In the genomic region with DNA sequence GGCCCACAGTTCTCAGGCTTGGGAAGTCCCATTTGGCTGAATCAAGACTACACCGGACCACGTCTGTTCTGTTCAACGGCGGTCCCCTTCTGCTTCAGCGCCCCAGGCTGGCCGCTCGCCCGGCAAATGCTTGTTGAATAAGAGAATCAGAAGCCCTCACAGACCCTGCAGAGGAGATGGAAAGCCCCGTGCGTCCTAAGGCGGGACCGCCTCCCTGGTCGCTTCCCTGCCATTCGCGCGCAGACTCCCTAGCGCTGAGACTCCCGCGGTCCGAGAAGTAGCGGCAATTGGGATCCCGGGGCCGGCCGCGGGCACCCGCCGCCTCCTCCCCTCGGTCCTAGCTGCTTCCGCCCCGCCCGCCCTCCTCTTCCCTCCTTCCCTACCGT, we compare ENCODE assay signal across 8 mouse cellular contexts. TPM values are rescaled to one million over a fixed set of nuclear protein-coding genes. Genes with fewer than 3 reads are reported as not detected.
DNase-seq lines count a peak whose midpoint lies in the region; ATAC-seq and TF ChIP-seq lines count a peak whose summit lies in the region.

A gene (plus strand): TSS at position 251 of the 386 bp plus-strand sequence.

- peak within 1 kb of the TSS; percentile 72 for H3K9ac ChIP-seq in limb, embryonic 15.5 days
- H3K9ac ChIP-seq in midbrain, embryonic 14.5 days (replicated peaks; ENCODE audit: low read length), result peak within 1 kb of the TSS; percentile 99

- peak; percentile 44 for ATAC-seq in Patski
- ATAC-seq in limb, embryonic 15.5 days (ENCODE audit: insufficient number of reproducible peaks, low FRiP score, low TSS enrichment, low read depth), result peak; percentile 72
- ATAC-seq in midbrain, embryonic 14.5 days (ENCODE audit: low FRiP score, low TSS enrichment), result peak; percentile 74

- H3K9me3 ChIP-seq in limb, embryonic 15.5 days, result no peaks in the 10 kb centered on the region
- no peaks in the 10 kb centered on the region for H3K9me3 ChIP-seq in midbrain, embryonic 14.5 days (ENCODE audit: control insufficient read depth, low read length)

- H3K4me3 ChIP-seq in kidney, adult 2 months (ENCODE audit: insufficient read depth, low read depth, low read length), result peak within 1 kb of the TSS; percentile 47
- H3K4me3 ChIP-seq in limb, embryonic 15.5 days, result peak within 1 kb of the TSS; percentile 70
- H3K4me3 ChIP-seq in midbrain, embryonic 14.5 days (replicated peaks; ENCODE audit: low read depth, low read length), result peak within 1 kb of the TSS; percentile 97

- H3K27me3 ChIP-seq in Patski, result no peaks in the 10 kb centered on the region
- no peaks in the 10 kb centered on the region for H3K27me3 ChIP-seq in kidney, adult 2 months (replicated peaks; ENCODE audit: control insufficient read depth, insufficient read depth, low read length)
- H3K27me3 ChIP-seq in limb, embryonic 15.5 days, result no peaks in the 10 kb centered on the region
- no peaks in the 10 kb centered on the region for H3K27me3 ChIP-seq in midbrain, embryonic 14.5 days (ENCODE audit: control insufficient read depth, insufficient read depth, low read length)

- H3K4me1 ChIP-seq in kidney, adult 2 months (ENCODE audit: control insufficient read depth, insufficient read depth, low read length), result peaks cover 8% of the 10 kb centered on the region; the same call in 1 of the 2 replicates
- peaks cover 62% of the 10 kb centered on the region for H3K4me1 ChIP-seq in limb, embryonic 15.5 days
- H3K4me1 ChIP-seq in midbrain, embryonic 14.5 days (ENCODE audit: control insufficient read depth, insufficient read depth, low read length), result peaks cover 55% of the 10 kb centered on the region

- in situ Hi-C loops in Patski (cut with MboI; ENCODE audit: low pct_unique_long_range_greater_than_20kb), result no loop called here

- 1% methylated on average over 26 of the region's 32 CpGs for WGBS in kidney, adult 2 months
- WGBS in limb, embryonic 15.5 days, result under 1% methylated on average over 29 of the region's 32 CpGs
- WGBS in midbrain, embryonic 14.5 days, result under 1% methylated on average over 32 of the region's 32 CpGs

- no peak for TF ChIP-seq CTCF in Patski (IDR thresholded peaks at IDR 0.05)
- TF ChIP-seq CTCF in kidney, adult 2 months (conservative IDR thresholded peaks at IDR 0.05; ENCODE audit: insufficient read depth, insufficient read length, low read depth, low read length), result no peak

- CTCF ChIA-PET in Patski (lab: Charles Lee), result interaction anchor here (1.5 kb wide), 1 partner anchor 20 kb away, joined by 3 read pairs; no protein-coding TSS in a partner anchor

- no peaks in the 10 kb centered on the region for H3K36me3 ChIP-seq in kidney, adult 2 months (ENCODE audit: control insufficient read depth, insufficient read depth, low read length)
- peaks cover 15% of the 10 kb centered on the region for H3K36me3 ChIP-seq in limb, embryonic 15.5 days
- H3K36me3 ChIP-seq in midbrain, embryonic 14.5 days (ENCODE audit: control insufficient read depth, insufficient read depth, low read length), result peaks cover 21% of the 10 kb centered on the region

- peak within 1 kb of the TSS; percentile 53; the same call in 1 of the 2 replicates for H3K27ac ChIP-seq in kidney, adult 2 months (ENCODE audit: insufficient read depth, low read depth, low read length)
- peak within 1 kb of the TSS; percentile 94 for H3K27ac ChIP-seq in limb, embryonic 15.5 days
- peak within 1 kb of the TSS; percentile 99 for H3K27ac ChIP-seq in midbrain, embryonic 14.5 days (replicated peaks; ENCODE audit: low read depth, low read length)

- H3K4me2 ChIP-seq in limb, embryonic 15.5 days, result peak within 1 kb of the TSS; percentile 87
- peak within 1 kb of the TSS; percentile 77 for H3K4me2 ChIP-seq in midbrain, embryonic 14.5 days (ENCODE audit: low read length)

- TF ChIP-seq POLR2A in kidney, adult 2 months (IDR thresholded peaks at IDR 0.05; ENCODE audit: low read depth, low read length), result no peak

- POLR2A ChIA-PET in Patski (lab: Charles Lee), result interaction anchor here (1.2 to 2.3 kb wide), 3 partner anchors 17 to 32 kb away, joined by 4 to 13 read pairs (median 4); a partner anchor contains a TSS

- peak; percentile 44 for DNase-seq in CD4-positive helper T cell, adult 2 months (ENCODE audit: low read depth, low spot score)
- DNase-seq in Patski (ENCODE audit: low read depth, low spot score), result no peak
- DNase-seq in embryo, embryonic 10 days (ENCODE audit: low spot score), result peak; percentile 88
- DNase-seq in gastrocnemius, postnatal 25 days, result peak; percentile 56
- peak; percentile 47 for DNase-seq in kidney, adult 2 months
- DNase-seq in midbrain, embryonic 14.5 days, result peak; percentile 90
- no peak for DNase-seq in thymus, postnatal 10 days (ENCODE audit: low spot score in 2 of 2)

RNA-seq across cellular contexts. Expression of the gene that starts here (rescaled TPM):
- 32.3 TPM for polyA plus RNA-seq in Patski (2021)
- under 1 TPM; 0.61 to 0.80 TPM for total RNA-seq in gastrocnemius, postnatal 25 days (2021)
- 3.2 and 3.7 TPM in 2 replicates for polyA plus RNA-seq in kidney, adult 2 months (2012; rRNA removed)
- polyA plus RNA-seq in limb, embryonic 15.5 days (2015; fragmentation: Nextera tagmentation; extraction: Ambion mirVana), result 21.4 and 25.1 TPM in 2 replicates
- 135 and 152 TPM in 2 replicates for polyA plus RNA-seq in midbrain, embryonic 14.5 days (2014; fragmentation: Nextera tagmentation; extraction: Ambion mirVana)

Comparison
In these comparisons a context has a peak if more than half of its experiments do, and no peak if none do; other contexts are left out.
1. Peak in DNase-seq in gastrocnemius, postnatal 25 days; RNA of the gene not detected or under 1 TPM.
2. DNase-seq: peak in CD4-positive helper T cell, adult 2 months (single experiment), embryo, embryonic 10 days (single experiment), kidney, adult 2 months (single experiment) and midbrain, embryonic 14.5 days (single experiment); none in Patski (single experiment) and thymus, postnatal 10 days (0 of 2).
3. H3K4me3 ChIP-seq: peak in every context shown above with its lines; median percentile 97 in midbrain, embryonic 14.5 days; 70 in limb, embryonic 15.5 days; 47 in kidney, adult 2 months.
4. Peak in every context shown above with its lines, with median percentiles within 50 percentile points of each other: ATAC-seq and H3K27ac ChIP-seq.